Mouse (Mus musculus) erythroblast, embryonic 14.5 days (primary cell): ENCODE measurements around the gene Cd37. TPM values are rescaled to one million over a fixed set of nuclear protein-coding genes. Genes with fewer than 3 reads are reported as not detected.
A peak's percentile ranks its signal among the peaks of the same experiment; 100 is the strongest.

Experiments
- H3K27me3 ChIP-seq: 2 replicates; pipeline ENCODE4 v1.6.1; 2012; ENCODE audit warnings: inconsistent platforms; ENCODE audit not compliant: control insufficient read depth
- H3K36me3 ChIP-seq: 2 replicates; pipeline ENCODE4 v1.6.1; 2012; ENCODE audit warnings: mild to moderate bottlenecking, inconsistent platforms; ENCODE audit not compliant: control insufficient read depth
- H3K4me1 ChIP-seq: 2 replicates; pipeline ENCODE4 v1.6.1; 2012; ENCODE audit warnings: inconsistent platforms; ENCODE audit not compliant: control insufficient read depth
- H3K4me3 ChIP-seq: replicated peaks from 2 replicates; pipeline ENCODE3; 2012; ENCODE audit warnings: moderate library complexity, mild to moderate bottlenecking, inconsistent platforms
- H3K9me3 ChIP-seq: 2 replicates; pipeline ENCODE4 v1.6.1; 2012; ENCODE audit warnings: low read length, inconsistent platforms, mixed read lengths; ENCODE audit not compliant: control insufficient read depth
- GATA1 ChIP-seq: IDR thresholded peaks from 2 replicates; pipeline ENCODE4 v1.6.1; 2012; ENCODE audit warnings: low read length, inconsistent platforms, mixed read lengths
- TAL1 ChIP-seq: IDR thresholded peaks from 3 replicates; pipeline ENCODE4 v1.6.1; 2012; ENCODE audit warnings: low read length, inconsistent platforms, mixed read lengths
- polyA plus RNA-seq: library from polyadenylated mRNA; stranded (reverse); fragments of >175 nt; gene quantifications from 2 replicates; pipeline ENCODE4 v1.2.3, GENCODE M21; 2012

Cd37 gene
- 0.70 and 1.2 TPM in 2 replicates for polyA plus RNA-seq

- TF ChIP-seq TAL1, result no peak
- no peak for TF ChIP-seq GATA1
- peak within 1 kb of the TSS; percentile 61 for H3K4me3 ChIP-seq
- H3K9me3 ChIP-seq, result no peaks in the 10 kb centered on the region
- no peaks in the 10 kb centered on the region for H3K36me3 ChIP-seq
- peaks cover 21% of the 10 kb centered on the region for H3K27me3 ChIP-seq
- peaks cover 40% of the 10 kb centered on the region for H3K4me1 ChIP-seq
Measured at GRCm38 (mm10) chr7:45238723-45239496, at the start of gene Cd37. TSS of gene Cd37 (minus strand) at chr7:45239115.

GRCm38 (mm10) chr7:45286486-45286885 is 47.6 kb upstream of the Cd37 start:
- no peak overlapping the region for H3K4me3 ChIP-seq
- H3K27me3 ChIP-seq, result no peaks in the 10 kb centered on the region
- TF ChIP-seq GATA1 (no peak), TAL1 (no peak)
- H3K9me3 ChIP-seq, result no peaks in the 10 kb centered on the region
- H3K4me1 ChIP-seq, result no peaks in the 10 kb centered on the region
- no peaks in the 10 kb centered on the region for H3K36me3 ChIP-seq

DNA sequence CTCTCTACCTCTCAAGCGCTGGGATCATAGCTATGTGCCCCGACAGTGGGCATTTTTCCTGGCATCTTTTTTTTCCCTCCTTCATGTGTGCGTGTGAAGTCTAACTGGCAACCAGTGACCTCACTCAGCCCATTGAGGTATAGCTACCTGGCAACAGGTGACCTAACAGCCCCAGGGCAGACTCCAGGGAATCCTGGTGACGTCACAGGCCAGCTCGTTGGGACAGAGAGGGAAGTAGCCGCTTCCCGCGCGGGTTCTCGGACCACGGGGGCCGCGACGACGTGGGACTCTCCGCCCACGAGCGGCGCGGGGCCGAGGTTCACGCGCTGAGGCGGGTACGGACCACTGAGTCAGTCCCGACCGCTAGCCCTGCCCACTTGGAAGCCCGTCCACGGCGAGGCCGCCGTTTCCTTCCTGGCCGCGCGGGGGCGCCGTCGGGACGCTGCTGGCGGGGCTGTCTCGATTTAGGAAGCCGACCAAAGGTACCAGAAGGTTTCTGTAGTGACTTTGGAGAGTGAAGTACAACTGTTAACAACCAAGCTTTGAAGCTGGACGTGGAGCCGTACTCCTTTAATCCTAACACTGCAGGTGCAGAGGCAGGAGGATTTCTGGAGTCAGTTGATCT is 38.3 kb upstream of the Cd37 start, which contains the start of gene Slc6a21:
Gene Slc6a21 (plus strand): TSS at position 378 of the 625 bp plus-strand sequence.
- TF ChIP-seq GATA1 (no peak), TAL1 (no peak)
- no peaks in the 10 kb centered on the region for H3K9me3 ChIP-seq
- no peaks in the 10 kb centered on the region for H3K36me3 ChIP-seq
- peaks cover 3% of the 10 kb centered on the region for H3K27me3 ChIP-seq
- peak within 1 kb of the TSS; percentile 52 for H3K4me3 ChIP-seq
- H3K4me1 ChIP-seq, result peaks cover 6% of the 10 kb centered on the region

- Histone ChIP-seq H3K27me3 (peaks cover 3% of the 10 kb centered on the region), H3K36me3 (no peaks in the 10 kb centered on the region), H3K4me1 (peaks cover 6% of the 10 kb centered on the region), H3K9me3 (peaks cover 4% of the 10 kb centered on the region; the same call in 1 of the 2 replicates), H3K4me3 (no peak overlapping the region)
- TF ChIP-seq GATA1, result no peak
- no peak for TF ChIP-seq TAL1
Measured at GRCm38 (mm10) chr7:45273672-45274071, 34.8 kb upstream of the Cd37 start.

- H3K36me3 ChIP-seq, result no peaks in the 10 kb centered on the region
- H3K27me3 ChIP-seq, result peaks cover 5% of the 10 kb centered on the region
- H3K4me3 ChIP-seq, result no peak overlapping the region
- no peak for TF ChIP-seq GATA1
- no peak for TF ChIP-seq TAL1
- H3K4me1 ChIP-seq, result peaks cover 6% of the 10 kb centered on the region
- H3K9me3 ChIP-seq, result peaks cover 4% of the 10 kb centered on the region; the same call in 1 of the 2 replicates
Measured at GRCm38 (mm10) chr7:45272786-45273412, 34.0 kb upstream of the Cd37 start.

- no peak overlapping the region for H3K4me3 ChIP-seq
- no peaks in the 10 kb centered on the region for H3K36me3 ChIP-seq
- no peaks in the 10 kb centered on the region for H3K9me3 ChIP-seq
- no peaks in the 10 kb centered on the region for H3K4me1 ChIP-seq
- no peak for TF ChIP-seq TAL1
- TF ChIP-seq GATA1, result no peak
- H3K27me3 ChIP-seq, result peaks cover 4% of the 10 kb centered on the region
Measured at GRCm38 (mm10) chr7:45265518-45265917, 26.6 kb upstream of the Cd37 start.

DNA sequence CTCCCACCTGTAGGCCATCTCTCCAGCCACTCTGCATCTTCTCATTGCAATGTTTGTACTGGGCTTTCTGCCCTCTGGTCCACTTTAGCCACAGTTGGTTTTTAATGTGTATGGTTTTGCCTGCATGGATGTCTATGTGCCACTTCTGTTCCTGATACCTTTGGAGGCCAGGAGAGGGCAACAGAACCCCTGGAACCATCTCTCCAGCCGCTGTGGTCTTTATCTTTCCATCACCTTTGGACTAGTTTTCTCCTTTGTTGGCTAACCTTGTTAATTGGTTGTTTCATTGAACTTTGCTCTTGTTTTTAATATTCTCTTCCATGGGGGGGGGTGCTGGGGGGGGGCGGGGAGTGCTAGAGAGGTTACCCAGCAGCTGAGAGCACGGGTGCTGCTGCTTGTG is 25.4 kb upstream of the Cd37 start:
- no peaks in the 10 kb centered on the region for H3K9me3 ChIP-seq
- TF ChIP-seq TAL1 (no peak), GATA1 (no peak)
- no peaks in the 10 kb centered on the region for H3K36me3 ChIP-seq
- H3K4me3 ChIP-seq, result no peak overlapping the region
- H3K4me1 ChIP-seq, result no peaks in the 10 kb centered on the region
- H3K27me3 ChIP-seq, result peaks cover 4% of the 10 kb centered on the region

DNA sequence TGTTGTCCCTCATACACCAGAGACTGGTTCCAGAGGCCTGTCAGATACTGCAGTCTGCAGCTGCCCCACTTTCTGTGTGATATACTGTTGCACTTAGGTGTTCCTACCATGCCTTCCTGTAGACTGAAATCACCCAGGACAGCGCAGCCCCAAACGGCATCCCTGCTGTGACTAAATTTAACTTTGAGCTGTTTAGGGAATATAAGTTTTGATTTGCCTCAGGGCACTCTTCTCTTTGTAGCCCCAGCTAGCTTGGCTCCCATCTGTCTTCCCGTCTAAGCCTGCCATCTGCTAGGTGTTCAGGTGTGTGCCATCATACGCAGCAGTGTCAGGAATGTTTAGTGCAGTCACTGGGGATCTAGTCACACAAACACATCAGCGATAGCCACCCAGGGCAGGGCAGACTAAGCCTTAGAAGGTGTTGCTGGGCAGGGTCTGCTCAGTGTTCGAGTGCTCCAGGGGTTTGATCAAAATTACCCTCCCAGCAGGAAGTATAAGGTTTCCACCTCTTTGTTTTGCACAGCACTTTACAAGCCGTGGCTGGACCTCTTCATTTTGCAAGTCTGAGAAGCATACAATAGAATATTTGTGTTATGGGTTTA is 24.2 kb upstream of the Cd37 start:
- peaks cover 4% of the 10 kb centered on the region for H3K27me3 ChIP-seq
- TF ChIP-seq GATA1 (no peak), TAL1 (no peak)
- no peak overlapping the region for H3K4me3 ChIP-seq
- no peaks in the 10 kb centered on the region for H3K36me3 ChIP-seq
- no peaks in the 10 kb centered on the region for H3K4me1 ChIP-seq
- no peaks in the 10 kb centered on the region for H3K9me3 ChIP-seq

DNA sequence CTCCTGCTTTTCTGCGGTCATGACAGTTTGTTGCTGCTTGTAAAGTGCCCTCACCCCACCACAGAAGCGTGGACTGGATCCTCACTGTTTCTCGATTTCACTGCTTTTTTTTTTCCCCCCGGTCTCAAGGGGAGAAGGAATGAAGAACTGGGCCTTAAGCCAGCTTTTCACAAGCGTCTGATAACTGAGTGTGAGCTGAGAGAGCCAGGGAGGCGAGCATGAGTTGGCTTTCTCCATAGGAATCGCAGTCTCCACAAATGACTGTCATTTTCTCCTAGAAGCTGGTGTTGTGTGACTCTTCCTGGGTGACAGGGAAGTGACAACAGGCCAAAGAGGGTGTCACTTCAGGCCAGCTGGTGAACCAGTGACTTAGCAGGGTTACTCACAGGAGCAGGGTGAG is 23.4 kb upstream of the Cd37 start:
- Histone ChIP-seq H3K36me3 (no peaks in the 10 kb centered on the region), H3K4me3 (no peak overlapping the region), H3K27me3 (no peaks in the 10 kb centered on the region; the same call in none of the 2 replicates), H3K9me3 (no peaks in the 10 kb centered on the region), H3K4me1 (no peaks in the 10 kb centered on the region)
- TF ChIP-seq GATA1, result no peak
- no peak for TF ChIP-seq TAL1
